In genomic region chr1:39340647-39341046, GRCm38 (mm10) we compare ENCODE assay signal across 8 mouse cellular contexts. TPM values are rescaled to one million over a fixed set of nuclear protein-coding genes. Genes with fewer than 3 reads are reported as not detected.
DNase-seq lines count a peak whose midpoint lies in the region; ATAC-seq lines count a peak whose summit lies in the region.

No protein-coding gene starts in this region.

- H3K9ac ChIP-seq in heart, embryonic 16.5 days (ENCODE audit: low read length) = no peak overlapping the region

- ATAC-seq in heart, embryonic 16.5 days (replicated peaks; ENCODE audit: extremely low read depth, insufficient read depth, low FRiP score) = peak; percentile 53; the same call in 1 of the 2 replicates
- peak; percentile 84 for ATAC-seq in megakaryocyte-erythroid progenitor cell, adult 5-6 weeks (replicated peaks; ENCODE audit: low FRiP score, low TSS enrichment, poor library complexity, severe bottlenecking)

- no peaks in the 10 kb centered on the region for H3K9me3 ChIP-seq in heart, embryonic 16.5 days (replicated peaks; ENCODE audit: control insufficient read depth, low read length)

- intact Hi-C loops in heart, postnatal 25 days (cut with DNase I) = loop anchor here (1.0 to 2.0 kb wide), 2 partner anchors 330 to 340 kb away; no protein-coding TSS in a partner anchor

- no peak overlapping the region for H3K4me2 ChIP-seq in heart, embryonic 16.5 days (ENCODE audit: low read depth, low read length)

- no peak overlapping the region for H3K27ac ChIP-seq in heart, embryonic 16.5 days (ENCODE audit: low read length)

- WGBS in heart, embryonic 16.5 days = 18% methylated on average over 8 of the region's 8 CpGs

- peaks cover 5% of the 10 kb centered on the region; the same call in 1 of the 2 replicates for H3K27me3 ChIP-seq in heart, embryonic 16.5 days (ENCODE audit: control insufficient read depth, insufficient read depth, low read length)

- peaks cover 13% of the 10 kb centered on the region for H3K4me1 ChIP-seq in heart, embryonic 16.5 days (ENCODE audit: control insufficient read depth, insufficient read depth, low read length)

- DNase-seq in heart, adult 18-20 months = peak; percentile 57 to 77
- no peak for DNase-seq in heart, postnatal 25 days (ENCODE audit: low spot score)
- DNase-seq in Muller cell, postnatal 12 days (ENCODE audit: inconsistent ontology term) = peak; percentile 32
- DNase-seq in cerebellum, adult 9-11 months = peak; percentile 64
- peak; percentile 61 to 70 for DNase-seq in kidney, postnatal 25 days
- peak; percentile 18 to 26 for DNase-seq in thymus, adult 18-20 months

- no peak overlapping the region for H3K4me3 ChIP-seq in heart, embryonic 16.5 days (ENCODE audit: low read length)

- no peaks in the 10 kb centered on the region for H3K36me3 ChIP-seq in heart, embryonic 16.5 days (ENCODE audit: control insufficient read depth, insufficient read depth)

RNA-seq across cellular contexts. Expression of gene Rpl31, which starts 27.0 kb away (rescaled TPM):
- total RNA-seq in heart, adult 18-20 months (2021) = 100 to 1,000 TPM; 431 to 565 TPM
- 100 to 1,000 TPM; 552 to 590 TPM for total RNA-seq in heart, postnatal 25 days (2021)
- polyA plus RNA-seq in heart, embryonic 16.5 days (2015; fragmentation: Nextera tagmentation; extraction: Ambion mirVana) = 254 and 278 TPM in 2 replicates
- total RNA-seq in megakaryocyte-erythroid progenitor cell, adult 5-6 weeks (2014; fragmentation: Nextera tagmentation) = 2,763 and 2,797 TPM in 2 replicates
- total RNA-seq in megakaryocyte-erythroid progenitor cell, adult 5-6 weeks (2017) = 770 and 846 TPM in 2 replicates
